Mouse (Mus musculus): ENCODE data around the gene Slc46a1. TPM values are rescaled to one million over a fixed set of nuclear protein-coding genes. Genes with fewer than 3 reads are reported as not detected.

The Slc46a1 gene
- polyA plus RNA-seq, 1 experiment, result 93.2 TPM

- no peak for DNase-seq
- WGBS, result 96% methylated on average over 1 of the region's 1 CpGs
- Histone ChIP-seq H3K27ac (ENCODE audit: insufficient read depth, low read depth, low read length) (no peak overlapping the region), H3K4me3 (ENCODE audit: insufficient read depth, low read depth, low read length) (no peak overlapping the region), H3K27me3 (replicated peaks; ENCODE audit: control insufficient read depth, insufficient read depth, low read length) (no peaks in the 10 kb centered on the region), H3K36me3 (ENCODE audit: control insufficient read depth, insufficient read depth, low read length) (no peaks in the 10 kb centered on the region), H3K4me1 (ENCODE audit: control insufficient read depth, insufficient read depth, low read length) (peaks cover 17% of the 10 kb centered on the region)
- TF ChIP-seq CTCF (conservative IDR thresholded peaks at IDR 0.05; ENCODE audit: insufficient read depth, insufficient read length, low read depth, low read length), result no peak
- TF ChIP-seq POLR2A (IDR thresholded peaks at IDR 0.05; ENCODE audit: low read depth, low read length), result no peak
Observed at GRCm38 (mm10) chr11:78425572-78425971, 39.9 kb upstream of the Slc46a1 start.

- Histone ChIP-seq H3K27me3 (replicated peaks; ENCODE audit: control insufficient read depth, insufficient read depth, low read length) (no peaks in the 10 kb centered on the region), H3K27ac (ENCODE audit: insufficient read depth, low read depth, low read length) (peak overlapping the region; percentile 42; the same call in 1 of the 2 replicates), H3K4me1 (ENCODE audit: control insufficient read depth, insufficient read depth, low read length) (peaks cover 19% of the 10 kb centered on the region), H3K4me3 (ENCODE audit: insufficient read depth, low read depth, low read length) (no peak overlapping the region), H3K36me3 (ENCODE audit: control insufficient read depth, insufficient read depth, low read length) (no peaks in the 10 kb centered on the region)
- DNase-seq, result peak; percentile 83
- TF ChIP-seq POLR2A (IDR thresholded peaks at IDR 0.05; ENCODE audit: low read depth, low read length) (no peak), CTCF (conservative IDR thresholded peaks at IDR 0.05; ENCODE audit: insufficient read depth, insufficient read length, low read depth, low read length) (no peak)
- WGBS, result 55% methylated on average over 6 of the region's 6 CpGs
Observed at GRCm38 (mm10) chr11:78427655-78428054, 37.8 kb upstream of the Slc46a1 start.

- 84% methylated on average over 5 of the region's 5 CpGs for WGBS
- TF ChIP-seq POLR2A (IDR thresholded peaks at IDR 0.05; ENCODE audit: low read depth, low read length), result no peak
- no peak for TF ChIP-seq CTCF (conservative IDR thresholded peaks at IDR 0.05; ENCODE audit: insufficient read depth, insufficient read length, low read depth, low read length)
Observed at GRCm38 (mm10) chr11:78428309-78428708, 37.2 kb upstream of the Slc46a1 start.

GRCm38 (mm10) chr11:78430195-78430878, 35.2 kb upstream of the Slc46a1 start:
- 58% methylated on average over 11 of the region's 11 CpGs for WGBS
- no peaks in the 10 kb centered on the region for H3K27me3 ChIP-seq (replicated peaks; ENCODE audit: control insufficient read depth, insufficient read depth, low read length)
- no peak for DNase-seq
- H3K4me1 ChIP-seq (ENCODE audit: control insufficient read depth, insufficient read depth, low read length), result peaks cover 13% of the 10 kb centered on the region
- TF ChIP-seq POLR2A (IDR thresholded peaks at IDR 0.05; ENCODE audit: low read depth, low read length) (no peak), CTCF (conservative IDR thresholded peaks at IDR 0.05; ENCODE audit: insufficient read depth, insufficient read length, low read depth, low read length) (no peak)
- H3K27ac ChIP-seq (ENCODE audit: insufficient read depth, low read depth, low read length), result peak overlapping the region; percentile 39; the same call in 1 of the 2 replicates
- H3K4me3 ChIP-seq (ENCODE audit: insufficient read depth, low read depth, low read length), result no peak overlapping the region
- no peaks in the 10 kb centered on the region for H3K36me3 ChIP-seq (ENCODE audit: control insufficient read depth, insufficient read depth, low read length)

More at GRCm38 (mm10) chr11:78428309-78428708, 37.2 kb upstream of the Slc46a1 start:
- H3K27ac ChIP-seq (ENCODE audit: insufficient read depth, low read depth, low read length), result no peak overlapping the region
- peaks cover 15% of the 10 kb centered on the region for H3K4me1 ChIP-seq (ENCODE audit: control insufficient read depth, insufficient read depth, low read length)
- no peaks in the 10 kb centered on the region for H3K27me3 ChIP-seq (replicated peaks; ENCODE audit: control insufficient read depth, insufficient read depth, low read length)
- no peak for DNase-seq
- no peak overlapping the region for H3K4me3 ChIP-seq (ENCODE audit: insufficient read depth, low read depth, low read length)
- H3K36me3 ChIP-seq (ENCODE audit: control insufficient read depth, insufficient read depth, low read length), result no peaks in the 10 kb centered on the region

- Histone ChIP-seq H3K27ac (ENCODE audit: insufficient read depth, low read depth, low read length) (0 out of 2 replicates have a peak overlapping the region, but pooled peaks have one; percentile 2), H3K27me3 (replicated peaks; ENCODE audit: control insufficient read depth, insufficient read depth, low read length) (no peaks in the 10 kb centered on the region), H3K36me3 (ENCODE audit: control insufficient read depth, insufficient read depth, low read length) (no peaks in the 10 kb centered on the region), H3K4me3 (ENCODE audit: insufficient read depth, low read depth, low read length) (no peak overlapping the region), H3K4me1 (ENCODE audit: control insufficient read depth, insufficient read depth, low read length) (peaks cover 13% of the 10 kb centered on the region)
- 39% methylated on average over 10 of the region's 10 CpGs for WGBS
- peak; percentile 89 for DNase-seq
- no peak for TF ChIP-seq POLR2A (IDR thresholded peaks at IDR 0.05; ENCODE audit: low read depth, low read length)
- TF ChIP-seq CTCF (conservative IDR thresholded peaks at IDR 0.05; ENCODE audit: insufficient read depth, insufficient read length, low read depth, low read length), result no peak
Observed at GRCm38 (mm10) chr11:78431176-78431575, 34.3 kb upstream of the Slc46a1 start.

GRCm38 (mm10) chr11:78434052-78434451, 31.4 kb upstream of the Slc46a1 start:
- H3K36me3 ChIP-seq (ENCODE audit: control insufficient read depth, insufficient read depth, low read length), result no peaks in the 10 kb centered on the region
- TF ChIP-seq POLR2A (IDR thresholded peaks at IDR 0.05; ENCODE audit: low read depth, low read length), result no peak
- TF ChIP-seq CTCF (conservative IDR thresholded peaks at IDR 0.05; ENCODE audit: insufficient read depth, insufficient read length, low read depth, low read length), result no peak
- no peak overlapping the region for H3K27ac ChIP-seq (ENCODE audit: insufficient read depth, low read depth, low read length)
- no peaks in the 10 kb centered on the region for H3K27me3 ChIP-seq (replicated peaks; ENCODE audit: control insufficient read depth, insufficient read depth, low read length)
- no peak for DNase-seq
- peaks cover 7% of the 10 kb centered on the region for H3K4me1 ChIP-seq (ENCODE audit: control insufficient read depth, insufficient read depth, low read length)
- H3K4me3 ChIP-seq (ENCODE audit: insufficient read depth, low read depth, low read length), result no peak overlapping the region
- 65% methylated on average over 4 of the region's 4 CpGs for WGBS

GRCm38 (mm10) chr11:78435776-78436349, 29.6 kb upstream of the Slc46a1 start:
- Histone ChIP-seq H3K4me1 (ENCODE audit: control insufficient read depth, insufficient read depth, low read length) (no peaks in the 10 kb centered on the region; the same call in none of the 2 replicates), H3K36me3 (ENCODE audit: control insufficient read depth, insufficient read depth, low read length) (no peaks in the 10 kb centered on the region), H3K27ac (ENCODE audit: insufficient read depth, low read depth, low read length) (no peak overlapping the region), H3K27me3 (replicated peaks; ENCODE audit: control insufficient read depth, insufficient read depth, low read length) (no peaks in the 10 kb centered on the region), H3K4me3 (ENCODE audit: insufficient read depth, low read depth, low read length) (no peak overlapping the region)
- DNase-seq, result peak; percentile 45
- 8% methylated on average over 19 of the region's 19 CpGs for WGBS
- TF ChIP-seq CTCF (conservative IDR thresholded peaks at IDR 0.05; ENCODE audit: insufficient read depth, insufficient read length, low read depth, low read length) (peak; percentile 59), POLR2A (IDR thresholded peaks at IDR 0.05; ENCODE audit: low read depth, low read length) (no peak)

Data from kidney, adult 2 months (tissue).